8 mouse cellular contexts compared by ENCODE assay signal in genomic region chr2:28465836-28466518, GRCm38 (mm10). TPM values are rescaled to one million over a fixed set of nuclear protein-coding genes. Genes with fewer than 3 reads are reported as not detected.
A peak's percentile ranks its signal among the peaks of the same experiment; 100 is the strongest.
DNase-seq lines count a peak whose midpoint lies in the region; ATAC-seq and TF ChIP-seq lines count a peak whose summit lies in the region.

Gene 1700007K13Rik, minus strand, starts transcription at chr2:28466332.

- peak; percentile 64 for DNase-seq in gastrocnemius, adult 2 months
- DNase-seq in gastrocnemius, postnatal 10 days: no peak
- peak; percentile 59 to 69 for DNase-seq in heart, adult 2 months
- DNase-seq in kidney, adult 11 months: peak; percentile 85
- peak; percentile 82 for DNase-seq in limb, embryonic 10.5 days (ENCODE audit: low spot score)
- peak; percentile 40 for DNase-seq in skeletal muscle tissue, adult 2 months (ENCODE audit: low read depth, low spot score)

- TF ChIP-seq CTCF in gastrocnemius, adult 2 months (IDR thresholded peaks at IDR 0.05): no peak
- TF ChIP-seq CTCF in heart, adult 2 months (IDR thresholded peaks at IDR 0.05): no peak

- H3K9ac ChIP-seq in heart, adult 2 months (ENCODE audit: low read depth, low read length): no peak within 1 kb of the TSS
- H3K9ac ChIP-seq in midbrain, embryonic 12.5 days (replicated peaks): peak within 1 kb of the TSS; percentile 41; the same call in 1 of the 2 replicates

- no peaks in the 10 kb centered on the region for H3K79me2 ChIP-seq in heart, adult 2 months (replicated peaks; ENCODE audit: control insufficient read depth, insufficient read depth, low read length)

- no peak for TF ChIP-seq POLR2A in heart, adult 2 months (IDR thresholded peaks at IDR 0.05; ENCODE audit: insufficient read depth, low read depth, low read length)

- WGBS in heart, adult 2 months: 7% methylated on average over 25 of the region's 25 CpGs
- WGBS in limb, embryonic 10.5 days: 5% methylated on average over 25 of the region's 25 CpGs
- 4% methylated on average over 25 of the region's 25 CpGs for WGBS in midbrain, embryonic 12.5 days

- H3K4me3 ChIP-seq in gastrocnemius, adult 2 months: peak within 1 kb of the TSS; percentile 62
- H3K4me3 ChIP-seq in heart, adult 2 months: peak within 1 kb of the TSS; percentile 20; the same call in 1 of the 2 replicates
- peak within 1 kb of the TSS; percentile 49 for H3K4me3 ChIP-seq in limb, embryonic 10.5 days
- peak within 1 kb of the TSS; percentile 27 for H3K4me3 ChIP-seq in midbrain, embryonic 12.5 days

- H3K27me3 ChIP-seq in heart, adult 2 months (ENCODE audit: control insufficient read depth, insufficient read depth, low read length): no peaks in the 10 kb centered on the region
- H3K27me3 ChIP-seq in limb, embryonic 10.5 days (ENCODE audit: low read depth, poor library complexity, severe bottlenecking): peaks cover 18% of the 10 kb centered on the region
- H3K27me3 ChIP-seq in midbrain, embryonic 12.5 days: peaks cover 16% of the 10 kb centered on the region

- ATAC-seq in common myeloid progenitor, adult 5-6 weeks (replicated peaks; ENCODE audit: low read depth, poor library complexity, severe bottlenecking): peak; percentile 64
- ATAC-seq in midbrain, embryonic 12.5 days (ENCODE audit: low FRiP score, low read depth): peak; percentile 48; the same call in 1 of the 2 replicates

- H3K27ac ChIP-seq in gastrocnemius, adult 2 months: peak within 1 kb of the TSS; percentile 9; the same call in 1 of the 2 replicates
- H3K27ac ChIP-seq in heart, adult 2 months: no peak within 1 kb of the TSS
- H3K27ac ChIP-seq in limb, embryonic 10.5 days: peak within 1 kb of the TSS; percentile 57
- H3K27ac ChIP-seq in midbrain, embryonic 12.5 days (replicated peaks): no peak within 1 kb of the TSS

- H3K36me3 ChIP-seq in heart, adult 2 months (ENCODE audit: control insufficient read depth, insufficient read depth, low read length): no peaks in the 10 kb centered on the region
- peaks cover 23% of the 10 kb centered on the region for H3K36me3 ChIP-seq in limb, embryonic 10.5 days
- peaks cover 23% of the 10 kb centered on the region for H3K36me3 ChIP-seq in midbrain, embryonic 12.5 days

- no peaks in the 10 kb centered on the region for H3K9me3 ChIP-seq in limb, embryonic 10.5 days (replicated peaks)
- no peaks in the 10 kb centered on the region for H3K9me3 ChIP-seq in midbrain, embryonic 12.5 days

- intact Hi-C loops in gastrocnemius, adult 2 months (cut with DNase I): no loop called here
- intact Hi-C loops in heart, adult 2 months (cut with DNase I): no loop called here

- peaks cover 5% of the 10 kb centered on the region for H3K4me1 ChIP-seq in heart, adult 2 months (ENCODE audit: control insufficient read depth, insufficient read depth, low read length)
- H3K4me1 ChIP-seq in limb, embryonic 10.5 days: peaks cover 28% of the 10 kb centered on the region
- H3K4me1 ChIP-seq in midbrain, embryonic 12.5 days: peaks cover 22% of the 10 kb centered on the region

- TF ChIP-seq EP300 in heart, adult 2 months (IDR thresholded peaks at IDR 0.05; ENCODE audit: insufficient read depth, low read depth, low read length): no peak

- H3K4me2 ChIP-seq in midbrain, embryonic 12.5 days (replicated peaks): peak within 1 kb of the TSS; percentile 56

RNA-seq across cellular contexts. Expression of gene 1700007K13Rik, which starts in this region (rescaled TPM):
- under 1 TPM; 0.33 to 0.36 TPM for total RNA-seq in gastrocnemius, adult 2 months (2021)
- under 1 TPM in 1 of 2 experiments, not detected in 1; 0.34 TPM for total RNA-seq in gastrocnemius, postnatal 10 days (2021)
- total RNA-seq in common myeloid progenitor, adult 5-6 weeks (2017): not detected in 2 replicates
- total RNA-seq in heart, adult 2 months (2021): not detected
- 0.94 TPM in 1 of 2 replicates, not detected in the other for polyA plus RNA-seq in heart, adult 2 months (2012; rRNA removed)
- 0.25 and 0.61 TPM in 2 replicates for polyA plus RNA-seq in limb, embryonic 10.5 days (2016; fragmentation: Nextera tagmentation; extraction: Ambion mirVana)
- polyA plus RNA-seq in midbrain, embryonic 12.5 days (2016; fragmentation: Nextera tagmentation; extraction: Ambion mirVana): 0.59 and 0.75 TPM in 2 replicates

Comparison
In these comparisons a context has a peak if more than half of its experiments do, and no peak if none do; other contexts are left out.
1. Peak in DNase-seq, H3K4me3 ChIP-seq and H3K27ac ChIP-seq in gastrocnemius, adult 2 months; RNA of the gene not detected or under 1 TPM.
2. Peak in ATAC-seq in common myeloid progenitor, adult 5-6 weeks; RNA of the gene not detected or under 1 TPM.
3. Peak in DNase-seq and H3K4me3 ChIP-seq in heart, adult 2 months; RNA of the gene not detected or under 1 TPM.
4. Peak in DNase-seq, H3K4me3 ChIP-seq and H3K27ac ChIP-seq in limb, embryonic 10.5 days; RNA of the gene not detected or under 1 TPM.
5. Peak in ATAC-seq, H3K4me3 ChIP-seq, H3K9ac ChIP-seq and H3K4me2 ChIP-seq in midbrain, embryonic 12.5 days; RNA of the gene not detected or under 1 TPM.